Mouse (Mus musculus): ENCODE data around the gene Afg3l1. TPM values are rescaled to one million over a fixed set of nuclear protein-coding genes. Genes with fewer than 3 reads are reported as not detected.
"Not testable (repeated sequence)": the region's sequence is repeated elsewhere in the genome, so short reads cannot be mapped to it uniquely, and the experiment has no call there.

The Afg3l1 gene
- total RNA-seq, 2 experiments from 2014 or later, result 29.5 to 40.5 TPM

GRCm38 (mm10) chr8:123453951-123454350 lies 23.8 kb upstream of the Afg3l1 start:
- intact Hi-C loops (cut with DNase I), result no loop called here

GRCm38 (mm10) chr8:123454559-123454958 lies 23.1 kb upstream of the Afg3l1 start:
- intact Hi-C loops (cut with DNase I), result no loop called here
- DNase-seq (ENCODE audit: low spot score in 2 of 2), result no peak

More at GRCm38 (mm10) chr8:123453951-123454350, 23.8 kb upstream of the Afg3l1 start:
- DNase-seq (ENCODE audit: low spot score in 2 of 2), result no peak

- intact Hi-C loops (cut with DNase I), result no loop called here
- DNase-seq (ENCODE audit: low spot score in 2 of 2), result no peak
These were observed 14.1 kb upstream of the Afg3l1 start for GRCm38 (mm10) chr8:123463651-123464050.

- intact Hi-C loops (cut with DNase I), result no loop called here
- no peak for DNase-seq (ENCODE audit: low spot score in 2 of 2)
These were observed 10.2 kb upstream of the Afg3l1 start for GRCm38 (mm10) chr8:123467476-123467875.

GRCm38 (mm10) chr8:123472991-123473390 lies 4.7 kb upstream of the Afg3l1 start:
- intact Hi-C loops (cut with DNase I); DNase-seq (ENCODE audit: low spot score in 2 of 2): not testable (repeated sequence)

GRCm38 (mm10) chr8:123474549-123474948 lies 3.2 kb upstream of the Afg3l1 start:
- DNase-seq (ENCODE audit: low spot score in 2 of 2); intact Hi-C loops (cut with DNase I): not testable (repeated sequence)

GRCm38 (mm10) chr8:123476911-123477736 lies 579 bp upstream of the Afg3l1 start:
- intact Hi-C loops (cut with DNase I), result loop anchor here (5.0 kb wide), 1 partner anchor 35 kb away; no protein-coding TSS in a partner anchor
- peak; percentile 28 to 30 for DNase-seq (ENCODE audit: low spot score in 2 of 2)

GRCm38 (mm10) chr8:123478456-123479218 lies 934 bp downstream of the Afg3l1 start:
- intact Hi-C loops (cut with DNase I), result loop anchor here (5.0 kb wide), 1 partner anchor 34 kb away; no protein-coding TSS in a partner anchor
- DNase-seq (ENCODE audit: low spot score in 2 of 2), result peak in 1 of 2 experiments; percentile 15

- DNase-seq (ENCODE audit: low spot score in 2 of 2), result no peak
- intact Hi-C loops (cut with DNase I), result no loop called here
These were observed 4.9 kb downstream of the Afg3l1 start for GRCm38 (mm10) chr8:123482627-123483026.

GRCm38 (mm10) chr8:123491280-123492075 lies 13.8 kb downstream of the Afg3l1 start:
- DNase-seq (ENCODE audit: low spot score in 2 of 2), result no peak
- intact Hi-C loops (cut with DNase I), result no loop called here

- DNase-seq (ENCODE audit: low spot score in 2 of 2), result no peak
- intact Hi-C loops (cut with DNase I), result no loop called here
These were observed 15.2 kb downstream of the Afg3l1 start for GRCm38 (mm10) chr8:123492898-123493297.

- no peak for DNase-seq (ENCODE audit: low spot score in 2 of 2)
- intact Hi-C loops (cut with DNase I), result no loop called here
These were observed 20.0 kb downstream of the Afg3l1 start for GRCm38 (mm10) chr8:123497699-123498098.

- peak in 1 of 2 experiments; percentile 45 for DNase-seq (ENCODE audit: low spot score in 2 of 2)
- intact Hi-C loops (cut with DNase I), result no loop called here
These were observed 21.3 kb downstream of the Afg3l1 start for GRCm38 (mm10) chr8:123498963-123499362.

GRCm38 (mm10) chr8:123499556-123499955 lies 21.9 kb downstream of the Afg3l1 start:
- intact Hi-C loops (cut with DNase I), result no loop called here
- DNase-seq (ENCODE audit: low spot score in 2 of 2), result no peak

GRCm38 (mm10) chr8:123502192-123502591 lies 24.5 kb downstream of the Afg3l1 start:
- no peak for DNase-seq (ENCODE audit: low spot score in 2 of 2)
- intact Hi-C loops (cut with DNase I), result no loop called here

- no peak for DNase-seq (ENCODE audit: low spot score in 2 of 2)
- intact Hi-C loops (cut with DNase I), result no loop called here
These were observed 26.2 kb downstream of the Afg3l1 start for GRCm38 (mm10) chr8:123503801-123504467.

GRCm38 (mm10) chr8:123504591-123505195 lies 27.0 kb downstream of the Afg3l1 start:
- no peak for DNase-seq (ENCODE audit: low spot score in 2 of 2)
- intact Hi-C loops (cut with DNase I), result no loop called here

- intact Hi-C loops (cut with DNase I), result no loop called here
- DNase-seq (ENCODE audit: low spot score in 2 of 2), result no peak
These were observed 27.6 kb downstream of the Afg3l1 start for GRCm38 (mm10) chr8:123505267-123505666.

GRCm38 (mm10) chr8:123505695-123506094 lies 28.0 kb downstream of the Afg3l1 start:
- DNase-seq (ENCODE audit: low spot score in 2 of 2), result no peak
- intact Hi-C loops (cut with DNase I), result no loop called here
